Mouse (Mus musculus): ENCODE results near the gene Thrsp. TPM values are rescaled to one million over a fixed set of nuclear protein-coding genes. Genes with fewer than 3 reads are reported as not detected.

Thrsp gene
- polyA plus RNA-seq, 1 experiment from 2014 or later: 1.2 TPM

DNA sequence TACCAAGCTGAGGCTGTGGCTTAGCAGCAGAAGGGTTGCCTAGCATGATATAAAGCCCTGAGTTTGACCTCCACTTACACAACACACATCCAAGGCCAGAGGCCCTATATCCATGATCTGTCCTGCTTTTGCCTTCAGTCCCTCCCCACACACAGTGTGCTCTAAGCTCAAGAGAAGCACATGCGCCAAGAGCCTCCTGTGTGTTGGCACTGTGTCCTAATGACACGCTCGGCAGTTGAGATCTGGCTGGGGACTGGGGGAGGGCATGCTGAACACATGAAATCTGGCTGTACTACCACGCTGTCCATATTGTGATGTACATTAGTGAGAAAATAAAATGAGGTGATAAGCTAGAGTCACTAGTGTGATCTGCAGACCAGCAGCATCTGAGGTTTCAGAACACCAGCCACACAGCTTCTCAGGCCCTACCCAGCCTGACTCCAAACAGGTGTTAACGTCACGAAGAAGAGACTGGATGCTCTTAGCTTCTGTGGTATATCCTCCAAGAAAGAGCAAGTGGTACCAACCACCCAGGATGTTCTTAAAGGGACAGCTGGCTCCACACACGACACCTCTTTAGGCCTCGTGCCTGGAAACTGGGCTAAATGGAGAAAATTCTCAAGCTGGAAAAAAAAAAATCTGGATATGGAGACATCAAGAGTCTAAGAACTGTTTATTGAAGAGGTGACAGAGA is 3.6 kb upstream of the Thrsp start:
- Histone ChIP-seq H3K4me2 (ENCODE audit: low read depth, low read length) (no peak overlapping the region), H3K27me3 (ENCODE audit: control insufficient read depth, insufficient read depth, low read depth, low read length) (no peaks in the 10 kb centered on the region), H3K9me3 (ENCODE audit: control insufficient read depth, low read length) (no peaks in the 10 kb centered on the region), H3K9ac (ENCODE audit: low read length) (peak overlapping the region; percentile 26; the same call in 1 of the 2 replicates), H3K27ac (ENCODE audit: low read length) (no peak overlapping the region), H3K4me3 (ENCODE audit: low read length) (no peak overlapping the region), H3K4me1 (replicated peaks; ENCODE audit: control insufficient read depth, insufficient read depth, low read length) (peaks cover 10% of the 10 kb centered on the region), H3K36me3 (ENCODE audit: control insufficient read depth, insufficient read depth, low read length) (no peaks in the 10 kb centered on the region)
- peak; percentile 24 for ATAC-seq (ENCODE audit: low read depth)
- 63% methylated on average over 8 of the region's 8 CpGs for WGBS

DNA sequence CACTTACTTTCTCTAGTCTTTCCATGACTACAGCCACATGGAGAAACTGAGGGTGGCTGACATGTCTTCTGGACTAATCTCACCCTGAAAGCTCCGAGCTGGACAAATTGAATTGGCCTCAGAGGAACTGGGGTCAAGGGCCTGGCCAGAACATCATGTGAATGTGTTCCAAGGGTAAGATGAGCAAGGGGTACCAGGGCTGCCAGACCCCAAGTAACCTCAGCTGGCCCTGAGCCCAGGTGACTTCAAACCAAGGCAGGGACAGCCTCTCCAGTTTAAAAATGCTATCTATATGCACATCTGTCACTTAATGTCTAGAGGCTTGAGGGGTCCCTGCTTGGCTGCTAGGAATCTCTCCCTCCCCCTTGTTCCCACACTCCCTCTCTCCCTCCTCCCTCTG is 2.9 kb upstream of the Thrsp start:
- Histone ChIP-seq H3K9ac (ENCODE audit: low read length) (no peak overlapping the region), H3K27ac (ENCODE audit: low read length) (no peak overlapping the region), H3K9me3 (ENCODE audit: control insufficient read depth, low read length) (no peaks in the 10 kb centered on the region), H3K4me2 (ENCODE audit: low read depth, low read length) (no peak overlapping the region), H3K4me1 (replicated peaks; ENCODE audit: control insufficient read depth, insufficient read depth, low read length) (peaks cover 10% of the 10 kb centered on the region), H3K36me3 (ENCODE audit: control insufficient read depth, insufficient read depth, low read length) (no peaks in the 10 kb centered on the region), H3K4me3 (ENCODE audit: low read length) (no peak overlapping the region), H3K27me3 (ENCODE audit: control insufficient read depth, insufficient read depth, low read depth, low read length) (no peaks in the 10 kb centered on the region)
- 47% methylated on average over 1 of the region's 1 CpGs for WGBS
- ATAC-seq (ENCODE audit: low read depth): no peak

DNA sequence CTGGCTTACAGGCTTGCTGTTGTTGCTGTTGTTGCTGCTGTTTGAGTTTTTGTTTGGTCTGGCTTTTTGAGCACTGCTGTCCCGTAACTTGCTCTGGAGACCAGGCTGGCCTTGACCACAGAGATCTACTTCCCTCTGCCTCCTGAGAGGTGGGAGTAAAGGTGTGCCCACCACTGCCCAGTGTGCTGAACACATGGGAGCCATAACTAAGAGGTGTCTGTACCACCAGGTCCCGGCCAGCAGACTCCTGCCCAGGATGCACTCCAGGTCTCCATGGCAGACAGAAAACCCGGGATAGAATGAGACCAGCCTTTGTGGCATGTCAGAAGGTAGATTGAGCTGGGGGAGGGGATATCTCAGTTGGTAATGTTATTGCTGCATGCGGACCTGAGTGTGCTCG is 1.6 kb upstream of the Thrsp start:
- H3K36me3 ChIP-seq (ENCODE audit: control insufficient read depth, insufficient read depth, low read length): no peaks in the 10 kb centered on the region
- H3K4me3 ChIP-seq (ENCODE audit: low read length): no peak overlapping the region
- H3K4me1 ChIP-seq (replicated peaks; ENCODE audit: control insufficient read depth, insufficient read depth, low read length): peaks cover 10% of the 10 kb centered on the region
- H3K27ac ChIP-seq (ENCODE audit: low read length): no peak overlapping the region
- 83% methylated on average over 5 of the region's 5 CpGs for WGBS
- no peaks in the 10 kb centered on the region for H3K27me3 ChIP-seq (ENCODE audit: control insufficient read depth, insufficient read depth, low read depth, low read length)
- H3K9ac ChIP-seq (ENCODE audit: low read length): no peak overlapping the region
- H3K4me2 ChIP-seq (ENCODE audit: low read depth, low read length): no peak overlapping the region
- ATAC-seq (ENCODE audit: low read depth): no peak
- H3K9me3 ChIP-seq (ENCODE audit: control insufficient read depth, low read length): no peaks in the 10 kb centered on the region

DNA sequence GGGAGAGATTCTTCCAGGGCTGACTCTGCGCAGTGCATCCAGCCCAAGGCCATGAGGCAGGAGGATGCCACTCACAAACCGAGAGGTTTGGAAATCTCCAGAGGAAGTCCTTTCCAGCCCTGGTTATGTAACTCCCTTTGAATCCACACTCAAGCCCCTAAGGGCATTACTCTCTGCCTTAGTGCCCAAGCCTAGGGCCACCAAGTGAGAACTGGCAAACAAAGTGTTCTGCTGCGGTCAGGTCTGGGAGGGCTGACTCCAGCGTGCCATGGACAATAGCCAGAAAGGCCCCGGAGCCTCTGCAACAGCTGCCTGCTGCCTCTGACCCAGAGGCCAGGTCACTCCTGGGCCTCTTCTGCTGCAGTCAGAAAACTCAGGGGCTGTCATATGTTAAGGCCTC is 1.2 kb upstream of the Thrsp start:
- Histone ChIP-seq H3K9me3 (ENCODE audit: control insufficient read depth, low read length) (no peaks in the 10 kb centered on the region), H3K27me3 (ENCODE audit: control insufficient read depth, insufficient read depth, low read depth, low read length) (no peaks in the 10 kb centered on the region), H3K9ac (ENCODE audit: low read length) (no peak overlapping the region), H3K36me3 (ENCODE audit: control insufficient read depth, insufficient read depth, low read length) (no peaks in the 10 kb centered on the region), H3K4me2 (ENCODE audit: low read depth, low read length) (no peak overlapping the region), H3K27ac (ENCODE audit: low read length) (no peak overlapping the region), H3K4me3 (ENCODE audit: low read length) (no peak overlapping the region), H3K4me1 (replicated peaks; ENCODE audit: control insufficient read depth, insufficient read depth, low read length) (peaks cover 10% of the 10 kb centered on the region)
- 65% methylated on average over 5 of the region's 5 CpGs for WGBS
- 0 out of 2 replicates have a peak, but pooled peaks have one; percentile 8 for ATAC-seq (ENCODE audit: low read depth)

DNA sequence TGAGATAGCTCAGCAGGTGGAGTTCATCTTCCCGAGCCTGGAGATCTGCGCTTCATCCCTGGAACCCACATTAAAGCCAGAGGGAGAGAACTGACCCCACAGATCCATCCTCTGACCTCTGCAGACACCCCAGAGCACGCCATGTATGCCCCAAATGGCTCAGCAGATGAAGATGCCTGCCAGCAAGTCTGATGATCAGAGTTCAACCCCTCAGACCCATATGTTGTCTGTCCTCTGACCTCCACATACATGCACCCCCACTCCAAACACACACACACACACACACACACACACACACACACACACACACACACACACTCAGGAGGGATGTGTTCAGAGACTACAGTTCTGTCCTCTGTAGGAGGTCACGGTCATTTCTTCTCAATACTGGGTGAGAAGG is 1.1 kb downstream of the Thrsp start:
- ATAC-seq (ENCODE audit: low read depth): no peak
- no peaks in the 10 kb centered on the region for H3K27me3 ChIP-seq (ENCODE audit: control insufficient read depth, insufficient read depth, low read depth, low read length)
- WGBS: 85% methylated on average over 4 of the region's 4 CpGs
- H3K4me2 ChIP-seq (ENCODE audit: low read depth, low read length): no peak overlapping the region
- no peaks in the 10 kb centered on the region for H3K36me3 ChIP-seq (ENCODE audit: control insufficient read depth, insufficient read depth, low read length)
- H3K4me3 ChIP-seq (ENCODE audit: low read length): no peak overlapping the region
- H3K9ac ChIP-seq (ENCODE audit: low read length): no peak overlapping the region
- no peak overlapping the region for H3K27ac ChIP-seq (ENCODE audit: low read length)
- H3K4me1 ChIP-seq (replicated peaks; ENCODE audit: control insufficient read depth, insufficient read depth, low read length): peaks cover 10% of the 10 kb centered on the region
- no peaks in the 10 kb centered on the region for H3K9me3 ChIP-seq (ENCODE audit: control insufficient read depth, low read length)

DNA sequence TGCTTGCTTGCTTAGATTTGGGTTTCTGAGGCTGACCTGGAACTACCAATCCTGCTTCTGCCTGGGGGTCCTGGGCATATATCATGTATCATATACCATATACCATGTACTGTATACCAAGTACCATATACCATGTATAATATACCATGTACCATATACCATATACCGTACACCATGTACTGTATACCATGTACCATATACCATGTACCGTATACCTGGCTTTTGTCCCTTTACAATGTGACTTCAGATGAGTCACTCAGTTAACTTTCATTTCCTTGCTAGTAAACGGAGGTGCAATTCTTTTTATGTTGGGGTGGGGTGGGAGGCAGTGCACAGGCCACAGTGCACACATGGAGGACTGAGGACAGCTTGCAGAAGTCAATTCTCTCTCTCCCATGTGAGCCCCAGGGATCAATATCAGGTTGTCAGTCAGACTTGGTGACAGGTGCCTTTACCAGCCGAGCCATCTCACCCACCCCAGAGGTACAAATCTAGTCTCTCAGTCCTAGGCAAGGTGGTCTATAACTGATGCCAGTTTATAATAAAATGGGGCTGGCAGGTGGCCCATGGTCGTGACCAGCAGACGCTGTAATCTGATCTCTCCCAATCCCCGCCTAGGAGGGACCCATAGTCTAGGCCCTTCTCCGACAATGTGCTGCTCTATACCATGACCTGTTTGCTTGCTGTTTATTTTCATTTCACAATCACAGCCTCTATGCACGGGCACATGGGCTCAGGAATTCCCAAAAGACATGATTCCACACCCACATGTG is 2.4 kb downstream of the Thrsp start:
- peaks cover 6% of the 10 kb centered on the region; the same call in 1 of the 2 replicates for H3K36me3 ChIP-seq (ENCODE audit: control insufficient read depth, insufficient read depth, low read length)
- H3K4me2 ChIP-seq (ENCODE audit: low read depth, low read length): no peak overlapping the region
- no peak overlapping the region for H3K9ac ChIP-seq (ENCODE audit: low read length)
- H3K27me3 ChIP-seq (ENCODE audit: control insufficient read depth, insufficient read depth, low read depth, low read length): no peaks in the 10 kb centered on the region
- H3K9me3 ChIP-seq (ENCODE audit: control insufficient read depth, low read length): no peaks in the 10 kb centered on the region
- no peak overlapping the region for H3K4me3 ChIP-seq (ENCODE audit: low read length)
- 0 out of 2 replicates have a peak, but pooled peaks have one; percentile 26 for ATAC-seq (ENCODE audit: low read depth)
- 44% methylated on average over 9 of the region's 9 CpGs for WGBS
- peaks cover 5% of the 10 kb centered on the region for H3K4me1 ChIP-seq (replicated peaks; ENCODE audit: control insufficient read depth, insufficient read depth, low read length)
- H3K27ac ChIP-seq (ENCODE audit: low read length): no peak overlapping the region

DNA sequence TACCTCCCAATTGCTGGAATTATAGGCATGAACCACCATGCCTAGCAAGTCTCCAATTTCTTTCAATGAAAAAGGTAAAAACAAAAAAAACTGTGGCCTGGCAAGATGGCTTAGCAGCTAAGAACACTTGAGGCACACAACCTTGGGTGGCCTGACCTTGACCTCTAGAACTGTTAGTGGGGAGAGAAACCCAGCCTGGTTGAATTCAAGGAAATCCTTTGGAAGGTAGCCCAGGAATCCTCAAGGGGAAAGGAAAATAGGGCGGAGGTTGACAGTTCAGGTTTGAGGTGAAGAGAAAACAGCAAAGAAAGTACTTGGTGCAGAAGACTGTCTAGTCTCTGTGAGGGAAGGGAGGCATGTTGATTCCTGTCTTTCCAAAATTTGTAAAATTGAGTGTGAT is 3.1 kb downstream of the Thrsp start:
- Histone ChIP-seq H3K4me3 (ENCODE audit: low read length) (no peak overlapping the region), H3K27me3 (ENCODE audit: control insufficient read depth, insufficient read depth, low read depth, low read length) (no peaks in the 10 kb centered on the region), H3K36me3 (ENCODE audit: control insufficient read depth, insufficient read depth, low read length) (peaks cover 10% of the 10 kb centered on the region), H3K9ac (ENCODE audit: low read length) (no peak overlapping the region), H3K4me2 (ENCODE audit: low read depth, low read length) (no peak overlapping the region), H3K9me3 (ENCODE audit: control insufficient read depth, low read length) (no peaks in the 10 kb centered on the region), H3K27ac (ENCODE audit: low read length) (no peak overlapping the region), H3K4me1 (replicated peaks; ENCODE audit: control insufficient read depth, insufficient read depth, low read length) (peaks cover 5% of the 10 kb centered on the region)
- WGBS: 65% methylated on average over 1 of the region's 1 CpGs
- ATAC-seq (ENCODE audit: low read depth): no peak

DNA sequence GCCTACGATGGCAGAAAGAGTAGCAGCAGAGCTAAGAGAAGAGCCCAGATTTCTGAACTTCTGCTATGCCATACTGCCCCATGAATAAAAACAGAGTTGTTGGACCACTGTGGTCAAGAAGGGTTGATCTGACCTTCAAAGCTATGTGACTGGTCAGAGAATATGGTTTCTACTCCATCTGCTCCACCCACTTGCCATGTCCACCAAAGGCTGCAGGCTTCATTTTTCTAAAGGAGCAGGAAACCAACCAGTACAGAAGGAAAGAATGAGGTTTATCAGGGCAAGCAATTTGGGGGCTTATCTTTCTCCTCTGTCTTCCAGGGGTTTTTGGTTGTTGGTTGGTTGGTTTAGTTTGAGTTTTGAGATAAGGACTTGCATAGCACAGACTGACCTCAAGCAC is 3.5 kb downstream of the Thrsp start:
- Histone ChIP-seq H3K27me3 (ENCODE audit: control insufficient read depth, insufficient read depth, low read depth, low read length) (no peaks in the 10 kb centered on the region), H3K4me1 (replicated peaks; ENCODE audit: control insufficient read depth, insufficient read depth, low read length) (peaks cover 5% of the 10 kb centered on the region; the same call in 1 of the 2 replicates), H3K4me3 (ENCODE audit: low read length) (no peak overlapping the region), H3K9ac (ENCODE audit: low read length) (no peak overlapping the region), H3K27ac (ENCODE audit: low read length) (no peak overlapping the region), H3K4me2 (ENCODE audit: low read depth, low read length) (no peak overlapping the region), H3K36me3 (ENCODE audit: control insufficient read depth, insufficient read depth, low read length) (peaks cover 12% of the 10 kb centered on the region), H3K9me3 (ENCODE audit: control insufficient read depth, low read length) (no peaks in the 10 kb centered on the region)
- 97% methylated on average over 1 of the region's 1 CpGs for WGBS
- ATAC-seq (ENCODE audit: low read depth): no peak

DNA sequence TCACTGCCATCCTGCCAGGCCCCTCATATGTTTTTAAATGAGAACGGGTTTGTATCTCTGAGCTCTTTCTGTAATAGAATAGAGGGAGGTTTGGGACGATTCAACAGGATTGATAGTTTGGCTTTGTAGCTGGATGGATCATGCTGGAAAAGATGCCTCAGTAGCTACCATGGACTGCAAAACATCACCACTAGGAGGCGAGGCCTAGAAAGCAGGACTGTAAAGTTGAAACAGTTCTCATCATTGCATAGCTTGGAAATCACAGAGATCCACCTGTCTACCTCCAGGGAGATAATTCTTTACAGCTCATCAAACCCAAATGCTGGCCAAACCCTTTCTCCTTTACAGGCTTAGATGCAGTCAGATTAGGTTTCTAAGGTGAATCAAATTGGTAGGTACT is 6.0 kb downstream of the Thrsp start:
- peaks cover 13% of the 10 kb centered on the region for H3K36me3 ChIP-seq (ENCODE audit: control insufficient read depth, insufficient read depth, low read length)
- 68% methylated on average over 3 of the region's 3 CpGs for WGBS
- no peak for ATAC-seq (ENCODE audit: low read depth)

More for the DNA sequence above, 6.0 kb downstream of the Thrsp start:
- Histone ChIP-seq H3K4me2 (ENCODE audit: low read depth, low read length) (no peak overlapping the region), H3K27me3 (ENCODE audit: control insufficient read depth, insufficient read depth, low read depth, low read length) (no peaks in the 10 kb centered on the region), H3K9ac (ENCODE audit: low read length) (no peak overlapping the region), H3K4me3 (ENCODE audit: low read length) (no peak overlapping the region), H3K9me3 (ENCODE audit: control insufficient read depth, low read length) (no peaks in the 10 kb centered on the region), H3K27ac (ENCODE audit: low read length) (no peak overlapping the region), H3K4me1 (replicated peaks; ENCODE audit: control insufficient read depth, insufficient read depth, low read length) (no peaks in the 10 kb centered on the region)

Data from lung, embryonic 16.5 days (tissue).